8 mouse cellular contexts compared by ENCODE assay signal in genomic region chr12:105032147-105032831, GRCm38 (mm10). TPM values are rescaled to one million over a fixed set of nuclear protein-coding genes. Genes with fewer than 3 reads are reported as not detected.
DNase-seq lines count a peak whose midpoint lies in the region; ATAC-seq and TF ChIP-seq lines count a peak whose summit lies in the region.

TSS of gene Glrx5 (plus strand) at chr12:105032688.

- TF ChIP-seq EP300 in liver, embryonic 14.5 days (IDR thresholded peaks at IDR 0.05; ENCODE audit: low read depth) = no peak
- peak; percentile 86 for TF ChIP-seq EP300 in stomach, postnatal 0 days (optimal IDR thresholded peaks at IDR 0.05)

- peak within 1 kb of the TSS; percentile 89 for H3K27ac ChIP-seq in forebrain, embryonic 10.5 days
- H3K27ac ChIP-seq in heart, embryonic 15.5 days = peak within 1 kb of the TSS; percentile 90
- peak within 1 kb of the TSS; percentile 98 for H3K27ac ChIP-seq in liver, embryonic 14.5 days
- H3K27ac ChIP-seq in neural tube, embryonic 11.5 days (ENCODE audit: low read depth, low read length) = peak within 1 kb of the TSS; percentile 72; the same call in 1 of the 2 replicates
- H3K27ac ChIP-seq in stomach, postnatal 0 days (replicated peaks) = peak within 1 kb of the TSS; percentile 88

- H3K27me3 ChIP-seq in forebrain, embryonic 10.5 days (ENCODE audit: poor library complexity, severe bottlenecking) = no peaks in the 10 kb centered on the region
- no peaks in the 10 kb centered on the region for H3K27me3 ChIP-seq in heart, embryonic 15.5 days
- H3K27me3 ChIP-seq in liver, embryonic 14.5 days (ENCODE audit: control insufficient read depth, insufficient read depth, low read length) = no peaks in the 10 kb centered on the region
- H3K27me3 ChIP-seq in neural tube, embryonic 11.5 days (ENCODE audit: control insufficient read depth, insufficient read depth, low read length) = no peaks in the 10 kb centered on the region
- H3K27me3 ChIP-seq in stomach, postnatal 0 days (ENCODE audit: control insufficient read depth, insufficient read depth, low read length) = no peaks in the 10 kb centered on the region

- peaks cover 36% of the 10 kb centered on the region for H3K36me3 ChIP-seq in forebrain, embryonic 10.5 days (replicated peaks)
- peaks cover 13% of the 10 kb centered on the region for H3K36me3 ChIP-seq in heart, embryonic 15.5 days
- H3K36me3 ChIP-seq in liver, embryonic 14.5 days (replicated peaks; ENCODE audit: control insufficient read depth, insufficient read depth, low read depth) = peaks cover 52% of the 10 kb centered on the region
- 0 out of 2 replicates have a peak, but pooled peaks cover 2% of the 10 kb centered on the region for H3K36me3 ChIP-seq in neural tube, embryonic 11.5 days (ENCODE audit: control insufficient read depth, insufficient read depth, low read length)
- no peaks in the 10 kb centered on the region for H3K36me3 ChIP-seq in stomach, postnatal 0 days (ENCODE audit: control insufficient read depth, insufficient read depth, low read length)

- peak; percentile 98 for ATAC-seq in heart, embryonic 15.5 days (replicated peaks; ENCODE audit: insufficient number of reproducible peaks, insufficient read depth, low FRiP score, low read depth)
- peak; percentile 87 for ATAC-seq in liver, embryonic 14.5 days (ENCODE audit: insufficient read depth)
- peak; percentile 99 for ATAC-seq in neural tube, embryonic 11.5 days (ENCODE audit: insufficient read depth, low FRiP score, low TSS enrichment)
- peak; percentile 99 for ATAC-seq in stomach, postnatal 0 days (ENCODE audit: low FRiP score, low TSS enrichment)

- H3K9me3 ChIP-seq in forebrain, embryonic 10.5 days = no peaks in the 10 kb centered on the region
- no peaks in the 10 kb centered on the region for H3K9me3 ChIP-seq in heart, embryonic 15.5 days (replicated peaks)
- no peaks in the 10 kb centered on the region for H3K9me3 ChIP-seq in liver, embryonic 14.5 days (ENCODE audit: control insufficient read depth, low read length)
- H3K9me3 ChIP-seq in neural tube, embryonic 11.5 days (ENCODE audit: control insufficient read depth, low read length) = no peaks in the 10 kb centered on the region
- no peaks in the 10 kb centered on the region for H3K9me3 ChIP-seq in stomach, postnatal 0 days (ENCODE audit: control insufficient read depth, low read length)

- peaks cover 41% of the 10 kb centered on the region for H3K4me1 ChIP-seq in forebrain, embryonic 10.5 days
- H3K4me1 ChIP-seq in heart, embryonic 15.5 days (replicated peaks) = peaks cover 35% of the 10 kb centered on the region
- peaks cover 36 to 41% of the 10 kb centered on the region in 2 experiments for H3K4me1 ChIP-seq in liver, embryonic 14.5 days (replicated peaks; ENCODE audit: control insufficient read depth in 2 of 2, insufficient read depth in 2 of 2, low read length in 1 of 2)
- peaks cover 22% of the 10 kb centered on the region for H3K4me1 ChIP-seq in neural tube, embryonic 11.5 days (ENCODE audit: control insufficient read depth, insufficient read depth, low read length)
- H3K4me1 ChIP-seq in stomach, postnatal 0 days (replicated peaks; ENCODE audit: control insufficient read depth, insufficient read depth) = peaks cover 2% of the 10 kb centered on the region; the same call in 1 of the 2 replicates

- H3K4me2 ChIP-seq in heart, embryonic 15.5 days = peak within 1 kb of the TSS; percentile 94
- peak within 1 kb of the TSS; percentile 98 for H3K4me2 ChIP-seq in liver, embryonic 14.5 days (ENCODE audit: low read depth)
- peak within 1 kb of the TSS; percentile 89 for H3K4me2 ChIP-seq in neural tube, embryonic 11.5 days (ENCODE audit: low read depth)
- H3K4me2 ChIP-seq in stomach, postnatal 0 days (replicated peaks; ENCODE audit: low read depth) = peak within 1 kb of the TSS; percentile 94

- H3K4me3 ChIP-seq in forebrain, embryonic 10.5 days = peak within 1 kb of the TSS; percentile 90
- H3K4me3 ChIP-seq in heart, embryonic 15.5 days = peak within 1 kb of the TSS; percentile 87
- peak within 1 kb of the TSS; percentile 77 to 90 for H3K4me3 ChIP-seq in liver, embryonic 14.5 days (ENCODE audit: insufficient read depth in 1 of 2, low read depth in 2 of 2, low read length in 2 of 2)
- H3K4me3 ChIP-seq in neural tube, embryonic 11.5 days (ENCODE audit: low read depth, low read length) = peak within 1 kb of the TSS; percentile 81
- H3K4me3 ChIP-seq in stomach, postnatal 0 days (ENCODE audit: low read depth, low read length) = peak within 1 kb of the TSS; percentile 76

- peak; percentile 14; the same call in 1 of the 2 replicates for TF ChIP-seq CTCF in liver, embryonic 14.5 days (IDR thresholded peaks at IDR 0.05; ENCODE audit: low read depth)
- TF ChIP-seq CTCF in stomach, postnatal 0 days (IDR thresholded peaks at IDR 0.05; ENCODE audit: low read depth) = peak; percentile 2; the same call in 1 of the 2 replicates

- WGBS in forebrain, embryonic 10.5 days = under 1% methylated on average over 72 of the region's 72 CpGs
- under 1% methylated on average over 72 of the region's 72 CpGs for WGBS in heart, embryonic 15.5 days
- WGBS in liver, embryonic 14.5 days (ENCODE audit: insufficient replicate concordance) = under 1% methylated on average over 71 of the region's 72 CpGs
- WGBS in neural tube, embryonic 11.5 days = under 1% methylated on average over 72 of the region's 72 CpGs
- WGBS in stomach, postnatal 0 days = under 1% methylated on average over 71 of the region's 72 CpGs

- DNase-seq in CD8-positive naive resting alpha-beta T cell, adult 2 months (ENCODE audit: low read depth in 2 of 2, low spot score in 2 of 2) = peak; percentile 96 to 98
- DNase-seq in c-Kit-positive CD71-negative TER-119-negative erythroid progenitor cells, embryonic 14.5 days (ENCODE audit: low read depth) = peak; percentile 99
- DNase-seq in forebrain, embryonic 10.5 days (ENCODE audit: extremely low spot score, low spot score) = peak; percentile 99
- peak; percentile 99 to 100 for DNase-seq in kidney, postnatal 25 days
- DNase-seq in liver, embryonic 14.5 days (ENCODE audit: low read depth in 3 of 3, low spot score in 3 of 3) = peak; percentile 100
- DNase-seq in neural tube, embryonic 11.5 days (ENCODE audit: low spot score) = peak; percentile 98
- peak; percentile 99 for DNase-seq in stomach, postnatal 0 days (ENCODE audit: low spot score)

- peak within 1 kb of the TSS; percentile 88 for H3K9ac ChIP-seq in heart, embryonic 15.5 days
- H3K9ac ChIP-seq in liver, embryonic 14.5 days (replicated peaks) = peak within 1 kb of the TSS; percentile 92
- peak within 1 kb of the TSS; percentile 87 for H3K9ac ChIP-seq in neural tube, embryonic 11.5 days (ENCODE audit: low read length)
- peak within 1 kb of the TSS; percentile 87 for H3K9ac ChIP-seq in stomach, postnatal 0 days (ENCODE audit: low read length)

RNA-seq across cellular contexts. Expression of gene Glrx5, which starts in this region (rescaled TPM):
- polyA plus RNA-seq in forebrain, embryonic 10.5 days (2016; fragmentation: Nextera tagmentation; extraction: Ambion mirVana) = 234 and 235 TPM in 2 replicates
- 155 and 163 TPM in 2 replicates for polyA plus RNA-seq in heart, embryonic 15.5 days (2015; fragmentation: Nextera tagmentation; extraction: Ambion mirVana)
- polyA plus RNA-seq in liver, embryonic 14.5 days (2012; rRNA removed) = 93.7 and 238 TPM in 2 replicates
- polyA plus RNA-seq in liver, embryonic 14.5 days (2014; fragmentation: Nextera tagmentation; extraction: Ambion mirVana) = 622 and 681 TPM in 2 replicates
- polyA plus RNA-seq in neural tube, embryonic 11.5 days (2014; fragmentation: Nextera tagmentation; extraction: Ambion mirVana) = 192 and 194 TPM in 2 replicates
- polyA plus RNA-seq in stomach, postnatal 0 days (2015; fragmentation: Nextera tagmentation; extraction: Ambion mirVana) = 125 and 134 TPM in 2 replicates

Comparison
In these comparisons a context has a peak if more than half of its experiments do, and no peak if none do; other contexts are left out.
1. Peak in every context shown above with its lines: DNase-seq, ATAC-seq, H3K4me3 ChIP-seq and H3K27ac ChIP-seq.